15 mouse cellular contexts compared by ENCODE assay signal in the genomic region with DNA sequence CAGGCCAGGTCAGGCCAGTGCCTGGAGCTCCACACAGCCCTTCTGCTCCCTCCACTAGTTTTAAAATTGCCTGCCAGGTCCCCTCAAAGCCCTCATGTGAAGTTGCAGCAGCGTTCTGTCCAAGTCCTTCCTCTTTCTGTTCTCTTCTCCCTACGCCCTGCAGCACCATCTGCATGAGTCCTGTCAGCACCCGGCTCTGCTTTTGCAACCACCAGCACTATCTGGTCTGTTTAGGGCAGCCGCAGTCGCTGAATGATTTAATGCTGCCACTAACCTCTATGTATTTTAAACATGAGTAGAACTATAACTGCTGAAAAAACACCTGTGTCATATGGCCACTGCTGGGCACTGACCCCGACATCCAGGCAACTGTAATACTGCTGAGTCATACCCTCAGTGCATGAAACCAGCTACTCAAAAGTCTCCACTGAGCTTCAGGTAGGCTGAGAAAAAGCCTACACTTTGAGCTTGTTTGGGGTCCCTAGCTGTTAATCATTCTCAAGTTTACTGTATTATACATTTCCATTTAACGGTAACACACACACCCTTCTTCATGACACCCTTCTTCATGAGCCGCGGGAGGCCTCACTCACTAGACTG. TPM values are rescaled to one million over a fixed set of nuclear protein-coding genes. Genes with fewer than 3 reads are reported as not detected.
DNase-seq lines count a peak whose midpoint lies in the region; ATAC-seq and TF ChIP-seq lines count a peak whose summit lies in the region.
"Had no signal": no experiment of that assay in that cellular context is flagged by ENCODE, and none has a peak within 500 bp of the region (broad histone marks: within the 10 kb centered on the region; RNA-seq: fewer than 3 reads in every experiment).

No protein-coding gene starts in this region.

- H3K4me3 ChIP-seq in layer of hippocampus, adult 2 months, result peak overlapping the region; percentile 47
- peak overlapping the region; percentile 42 to 48 for H3K4me3 ChIP-seq in ES-E14 (ENCODE audit: insufficient read depth in 1 of 2, low read depth in 1 of 2, low read length in 2 of 2, poor library complexity in 1 of 2, severe bottlenecking in 1 of 2)
- H3K4me3 ChIP-seq: limb, embryonic 15.5 days had no signal

- peak overlapping the region; percentile 94 for H3K27ac ChIP-seq in layer of hippocampus, adult 2 months
- H3K27ac ChIP-seq in ES-E14 (ENCODE audit: insufficient read depth, low read depth, low read length, poor library complexity, severe bottlenecking), result peak overlapping the region; percentile 43; the same call in 1 of the 2 replicates
- H3K27ac ChIP-seq: hindbrain, postnatal 0 days; kidney, postnatal 0 days; limb, embryonic 15.5 days had no signal

- H3K36me3 ChIP-seq in ES-E14 (ENCODE audit: control insufficient read depth, insufficient read depth, low read length, poor library complexity, severe bottlenecking), result peaks cover 23% of the 10 kb centered on the region

- peak; percentile 65; the same call in 1 of the 2 replicates for ATAC-seq in erythroblast, adult 5-6 weeks (replicated peaks; ENCODE audit: low FRiP score, poor library complexity, severe bottlenecking)
- peak; percentile 80 for ATAC-seq in megakaryocyte, adult 5-6 weeks (ENCODE audit: poor library complexity, severe bottlenecking)
- ATAC-seq: CD4-positive, CD25-positive, alpha-beta regulatory T cell, adult 4 months had no signal

- H3K4me1 ChIP-seq in ES-E14 (ENCODE audit: control insufficient read depth in 2 of 2, insufficient read depth in 2 of 2, low read length in 2 of 2, poor library complexity in 1 of 2), result peaks cover 2 to 6% of the 10 kb centered on the region in 2 experiments; a peak in 1 of 4 replicates
- H3K4me1 ChIP-seq: limb, embryonic 15.5 days had no signal

- no peak for TF ChIP-seq CTCF in layer of hippocampus, adult 2 months (conservative IDR thresholded peaks at IDR 0.05)

- no peaks in the 10 kb centered on the region for H3K9me3 ChIP-seq in ES-E14 (ENCODE audit: control insufficient read depth, insufficient read depth, low read depth, low read length)
- H3K9me3 ChIP-seq: limb, embryonic 15.5 days had no signal

- peak in 1 of 2 experiments; percentile 65 for DNase-seq in layer of hippocampus, adult 2 months (ENCODE audit: low spot score in 2 of 2)
- no peak for DNase-seq in layer of hippocampus, postnatal 10 days (ENCODE audit: low spot score in 2 of 2)
- no peak for DNase-seq in ES-E14 (ENCODE audit: low read depth, low spot score)
- no peak for DNase-seq in kidney, adult 9 months
- no peak for DNase-seq in left cerebral cortex, adult 11 months (ENCODE audit: low spot score)
- DNase-seq in urinary bladder, postnatal 4 days (ENCODE audit: low spot score in 2 of 2), result no peak
- DNase-seq: adrenal gland, postnatal 25 days; cerebellum, adult 11-12 months; thymus, postnatal 36 days had no signal

- 0 out of 2 replicates have a peak overlapping the region, but pooled peaks have one; percentile 24 for H3K9ac ChIP-seq in ES-E14 (ENCODE audit: insufficient read depth, low read depth, low read length, poor library complexity, severe bottlenecking)
- H3K9ac ChIP-seq: limb, embryonic 15.5 days had no signal

- in situ Hi-C loops in ES-E14 (cut with MboI; ENCODE audit: low sequenced_read_pairs in 2 of 2, unreplicated experiment in 2 of 2), result no loop called here

TF ChIP-seq in ES-E14, 5 proteins besides CTCF, POLR2A, EP300 and RAD21:
- TF ChIP-seq MAFK (IDR thresholded peaks at IDR 0.05; ENCODE audit: insufficient read depth, low read depth, low read length) (peak; percentile 68), CHD2 (IDR thresholded peaks at IDR 0.05; ENCODE audit: low read depth, low read length) (no peak)

RNA-seq across cellular contexts. Expression of a gene that starts 14.2 kb away (rescaled TPM):
- 10 to 100 TPM; 18.0 to 19.3 TPM for total RNA-seq in layer of hippocampus, adult 2 months (2021)
- total RNA-seq in layer of hippocampus, postnatal 10 days (2021), result 10 to 100 TPM; 18.0 to 18.3 TPM
- 22.1 and 24.6 TPM in 2 replicates for total RNA-seq in ES-E14 (2012; rRNA removed)
- total RNA-seq in erythroblast, adult 5-6 weeks (2015; ENCODE audit: low replicate concordance), result 3.1 and 3.5 TPM in 2 replicates
- 6.3 and 7.4 TPM in 2 replicates for total RNA-seq in erythroblast, adult 5-6 weeks (2017; ENCODE audit: low replicate concordance)
- total RNA-seq in megakaryocyte, adult 5-6 weeks (2015), result 6.2 and 6.5 TPM in 2 replicates
- 8.9 and 9.4 TPM in 2 replicates for total RNA-seq in megakaryocyte, adult 5-6 weeks (2017)

RNA-seq across cellular contexts. Expression of a gene that starts 26.9 kb away (rescaled TPM):
- 100 to 1,000 TPM; 143 to 146 TPM for total RNA-seq in layer of hippocampus, adult 2 months (2021)
- total RNA-seq in layer of hippocampus, postnatal 10 days (2021), result 100 to 1,000 TPM; 138 to 140 TPM
- 148 and 181 TPM in 2 replicates for total RNA-seq in ES-E14 (2012; rRNA removed)
- total RNA-seq in erythroblast, adult 5-6 weeks (2015; ENCODE audit: low replicate concordance), result 53.7 and 79.2 TPM in 2 replicates
- 25.5 and 34.4 TPM in 2 replicates for total RNA-seq in erythroblast, adult 5-6 weeks (2017; ENCODE audit: low replicate concordance)
- 169 and 188 TPM in 2 replicates for total RNA-seq in megakaryocyte, adult 5-6 weeks (2015)
- 99.7 and 113 TPM in 2 replicates for total RNA-seq in megakaryocyte, adult 5-6 weeks (2017)

RNA-seq across cellular contexts. Expression of a gene that starts 34.5 kb away (rescaled TPM):
- total RNA-seq in layer of hippocampus, adult 2 months (2021), result 10 to 100 TPM; 19.0 to 21.9 TPM
- total RNA-seq in layer of hippocampus, postnatal 10 days (2021), result 10 to 100 TPM; 27.4 to 29.0 TPM
- 32.7 and 55.6 TPM in 2 replicates for total RNA-seq in ES-E14 (2012; rRNA removed)
- total RNA-seq in erythroblast, adult 5-6 weeks (2015; ENCODE audit: low replicate concordance), result 2.3 and 2.5 TPM in 2 replicates
- 1.8 and 4.7 TPM in 2 replicates for total RNA-seq in erythroblast, adult 5-6 weeks (2017; ENCODE audit: low replicate concordance)
- 11.6 and 13.5 TPM in 2 replicates for total RNA-seq in megakaryocyte, adult 5-6 weeks (2015)
- total RNA-seq in megakaryocyte, adult 5-6 weeks (2017), result 4.0 and 4.9 TPM in 2 replicates

RNA-seq across cellular contexts. Expression of a gene that starts 37.6 kb away (rescaled TPM):
- 1 to 10 TPM; 2.6 to 5.0 TPM for total RNA-seq in layer of hippocampus, adult 2 months (2021)
- total RNA-seq in layer of hippocampus, postnatal 10 days (2021), result 1 to 10 TPM; 7.8 to 8.4 TPM
- total RNA-seq in ES-E14 (2012; rRNA removed), result 7.0 and 9.9 TPM in 2 replicates
- not detected in 2 replicates for total RNA-seq in erythroblast, adult 5-6 weeks (2015; ENCODE audit: low replicate concordance)
- total RNA-seq in erythroblast, adult 5-6 weeks (2017; ENCODE audit: low replicate concordance), result not detected in 2 replicates
- total RNA-seq in megakaryocyte, adult 5-6 weeks (2015), result not detected in 2 replicates
- not detected in 2 replicates for total RNA-seq in megakaryocyte, adult 5-6 weeks (2017)

RNA-seq across cellular contexts. Expression of a gene that starts 47.5 kb away (rescaled TPM):
- 10 to 100 TPM; 31.9 to 35.9 TPM for total RNA-seq in layer of hippocampus, adult 2 months (2021)
- 10 to 100 TPM; 22.1 to 25.5 TPM for total RNA-seq in layer of hippocampus, postnatal 10 days (2021)
- 12.5 and 14.9 TPM in 2 replicates for total RNA-seq in ES-E14 (2012; rRNA removed)
- 4.0 and 22.1 TPM in 2 replicates for total RNA-seq in erythroblast, adult 5-6 weeks (2015; ENCODE audit: low replicate concordance)
- total RNA-seq in erythroblast, adult 5-6 weeks (2017; ENCODE audit: low replicate concordance), result 3.3 and 3.5 TPM in 2 replicates
- total RNA-seq in megakaryocyte, adult 5-6 weeks (2015), result 18.7 and 22.8 TPM in 2 replicates
- total RNA-seq in megakaryocyte, adult 5-6 weeks (2017), result 17.8 and 22.5 TPM in 2 replicates
